Mouse (Mus musculus) layer of hippocampus, adult 11-12 months (tissue): ENCODE results near the gene Gm773.
"Not testable (repeated sequence)": the region's sequence is repeated elsewhere in the genome, so short reads cannot be mapped to it uniquely, and the experiment has no call there.

ENCODE experiments used
- DNase-seq: peaks from one replicate; pipeline ENCODE4 v3.0.0; 2022; ENCODE audit warnings: low spot score

The Gm773 gene

GRCm38 (mm10) chrX:56212771-56213170 lies at the start of gene Gm773:
Gene Gm773, minus strand, starts transcription at chrX:56212881.
- no peak for DNase-seq

GRCm38 (mm10) chrX:56186449-56186848 lies 26.2 kb downstream of the Gm773 start:
- DNase-seq: not testable (repeated sequence)

- DNase-seq: no peak
Observed at GRCm38 (mm10) chrX:56151396-56151795, 61.3 kb downstream of the Gm773 start.
